Mouse (Mus musculus): ENCODE measurements around the gene Ankdd1a.
A peak's percentile ranks its signal among the peaks of the same experiment; 100 is the strongest.

Gene Ankdd1a

GRCm38 (mm10) chr9:65519807-65520504 is at the start of gene Ankdd1a:
Ankdd1a (minus strand) TSS chr9:65520193.
- no peak for DNase-seq

GRCm38 (mm10) chr9:65569491-65569971 is 49.5 kb upstream of the Ankdd1a start:
- DNase-seq, result no peak

DNA sequence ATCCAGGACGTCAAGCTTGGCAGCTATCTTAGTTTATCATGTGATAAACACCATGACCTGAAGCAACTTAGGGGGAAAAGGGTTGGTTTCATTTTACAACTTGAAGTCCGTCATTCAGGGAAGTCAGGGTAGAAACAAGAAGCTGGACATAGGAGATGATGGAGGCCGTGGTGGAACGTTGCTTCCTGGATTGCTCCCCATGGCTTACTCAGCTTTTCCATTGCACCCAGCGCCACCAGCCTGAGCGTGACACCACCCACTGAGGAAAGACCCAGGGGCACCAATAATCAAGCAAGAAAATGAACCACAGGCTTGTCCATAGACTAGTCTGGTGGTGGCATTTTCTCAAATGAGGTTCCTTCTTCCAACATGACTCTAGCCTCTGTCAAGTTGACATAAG is 48.8 kb upstream of the Ankdd1a start:
- no peak for DNase-seq

DNA sequence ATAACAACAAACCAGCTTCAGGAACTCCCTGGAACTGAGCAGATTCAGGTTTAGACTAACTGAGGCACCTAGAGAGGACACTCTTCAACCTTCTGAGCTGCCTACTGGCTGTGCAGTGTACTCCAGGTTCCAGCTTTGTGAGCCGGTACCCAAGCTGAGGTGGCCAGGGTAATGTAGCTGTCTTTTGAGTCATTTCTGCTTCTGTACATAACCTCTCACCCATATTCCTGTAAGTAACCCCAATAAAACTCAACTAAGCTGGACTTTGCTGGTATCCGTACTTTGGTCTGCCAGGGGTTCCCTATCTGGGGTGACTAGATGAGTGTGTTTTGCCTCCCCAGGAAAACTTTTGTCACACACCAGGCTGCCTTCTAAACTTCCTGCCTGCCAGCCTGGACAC is 44.7 kb upstream of the Ankdd1a start:
- no peak for DNase-seq

DNA sequence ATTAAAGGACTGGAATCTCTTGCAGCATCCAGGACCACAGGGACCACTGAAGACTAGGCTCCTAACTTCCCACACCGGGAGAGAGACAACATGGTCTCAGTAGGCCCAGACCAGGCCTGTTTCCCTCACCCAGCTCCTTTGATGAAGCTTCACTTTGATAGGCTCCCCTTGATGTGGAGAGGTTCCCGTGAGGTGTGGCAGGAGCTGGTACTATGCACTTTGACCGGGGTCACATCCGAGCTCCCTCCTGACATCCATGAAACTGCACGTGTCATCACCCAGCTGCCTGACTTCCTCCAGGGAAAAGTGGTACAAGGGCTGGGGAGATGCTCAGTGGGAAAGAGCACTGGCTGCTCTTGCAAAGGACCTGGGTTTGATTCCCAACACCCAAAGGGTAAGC is 43.1 kb upstream of the Ankdd1a start:
- DNase-seq, result no peak

GRCm38 (mm10) chr9:65562081-65562506 is 42.1 kb upstream of the Ankdd1a start:
- DNase-seq, result peak; percentile 57

GRCm38 (mm10) chr9:65561016-65561415 is 41.0 kb upstream of the Ankdd1a start:
- DNase-seq, result peak; percentile 64

DNA sequence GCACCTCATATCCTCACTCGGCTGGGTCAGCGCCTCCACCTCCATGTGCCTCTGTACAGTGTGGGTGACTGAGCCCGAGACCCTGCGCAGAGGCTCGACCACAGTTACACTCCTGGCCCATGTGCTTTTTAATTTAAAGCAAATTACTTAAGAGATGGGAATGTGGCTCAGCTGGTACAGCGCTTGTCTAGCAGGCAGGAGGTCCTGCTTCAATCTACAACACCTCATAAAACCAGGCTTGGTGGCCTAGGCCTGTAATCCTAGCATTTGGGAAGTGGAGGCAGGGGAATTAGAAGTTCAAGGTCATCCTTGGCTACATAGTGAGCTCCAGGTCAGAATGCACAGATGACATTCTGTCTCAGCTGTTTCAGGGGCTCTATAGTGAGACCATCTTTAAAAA is 38.8 kb upstream of the Ankdd1a start:
- no peak for DNase-seq

DNA sequence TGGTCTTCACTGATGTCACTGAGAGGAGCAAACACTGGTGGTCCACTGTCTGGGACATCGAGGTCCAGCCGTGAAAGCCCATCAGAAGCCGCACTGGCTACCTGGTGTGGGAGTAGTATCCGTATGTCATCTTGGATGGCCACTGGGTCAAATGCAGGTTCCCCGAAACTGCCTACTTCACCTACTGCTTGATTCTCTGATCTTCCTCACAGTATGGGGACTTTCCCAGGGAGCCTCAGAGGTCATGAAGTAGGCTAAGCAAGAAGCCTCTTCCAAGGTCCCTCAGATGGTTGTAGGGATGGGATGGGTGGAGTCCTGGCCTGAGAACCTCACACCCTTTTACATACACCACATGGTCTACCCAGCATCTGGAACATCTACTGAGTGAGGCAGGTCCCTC is 37.0 kb upstream of the Ankdd1a start:
- DNase-seq, result no peak

DNA sequence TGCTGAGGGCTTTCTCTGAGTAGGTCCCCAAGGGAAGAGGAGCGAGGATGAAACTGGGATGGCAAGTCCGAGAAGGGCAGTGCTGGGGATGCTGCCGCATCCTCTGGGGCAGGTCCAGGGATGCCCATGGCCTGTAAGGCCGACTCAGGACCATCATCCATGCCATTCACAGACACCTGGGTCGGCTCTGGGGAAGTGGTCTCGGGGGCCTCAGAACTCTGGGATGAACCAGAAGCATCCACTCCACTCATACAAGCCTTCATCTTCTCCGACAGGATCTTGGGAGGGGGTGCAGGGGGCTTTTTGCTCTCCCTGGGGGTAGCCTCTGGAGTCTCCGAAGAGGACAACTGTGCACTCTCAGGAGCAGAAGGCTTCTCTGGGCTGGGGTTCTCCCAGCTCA is 36.4 kb upstream of the Ankdd1a start:
- DNase-seq, result no peak

DNA sequence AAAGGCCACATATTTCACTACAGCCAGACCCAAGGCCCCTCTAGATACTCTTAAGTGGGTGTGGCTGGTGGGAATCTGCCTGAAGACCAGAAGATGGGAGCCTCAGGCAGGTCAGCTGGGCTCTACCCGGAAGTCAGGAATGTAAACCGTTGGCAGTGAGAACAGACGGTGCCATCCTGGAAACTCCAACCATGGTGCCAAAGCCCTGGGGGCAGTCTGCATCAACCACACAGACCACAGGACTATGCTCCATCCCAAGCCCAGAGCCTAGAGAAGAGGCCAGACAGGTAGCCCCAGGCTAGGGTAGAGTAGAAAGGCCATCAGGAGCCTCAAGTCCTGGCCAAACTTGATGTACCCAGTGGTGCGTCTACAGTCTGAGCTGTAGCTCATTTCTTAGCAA is 35.6 kb upstream of the Ankdd1a start:
- no peak for DNase-seq

GRCm38 (mm10) chr9:65555001-65555405 is 35.0 kb upstream of the Ankdd1a start:
- no peak for DNase-seq

DNA sequence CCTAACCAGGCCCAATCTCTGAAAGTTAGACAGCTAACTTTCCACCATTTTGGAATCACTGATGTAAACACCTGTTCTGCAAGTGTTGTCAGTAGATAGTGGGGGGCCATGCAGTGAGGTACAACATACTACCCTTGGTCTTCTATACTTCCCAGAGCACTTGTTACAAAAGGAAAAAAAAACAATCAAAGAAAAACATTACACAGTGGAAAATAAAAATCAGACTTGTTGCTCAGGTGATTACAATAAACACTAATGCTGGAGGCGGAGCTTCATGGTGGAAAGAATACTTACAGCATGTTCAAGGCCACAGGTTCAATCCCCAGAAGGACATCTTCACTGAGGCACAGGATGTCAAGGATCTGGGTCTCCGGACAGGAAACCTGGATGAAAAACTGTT is 32.7 kb upstream of the Ankdd1a start:
- no peak for DNase-seq

GRCm38 (mm10) chr9:65552141-65552540 is 32.1 kb upstream of the Ankdd1a start:
- DNase-seq, result peak; percentile 60

- peak; percentile 71 for DNase-seq
Measured at GRCm38 (mm10) chr9:65551035-65551434, 31.0 kb upstream of the Ankdd1a start.

- DNase-seq, result no peak
Measured at GRCm38 (mm10) chr9:65550079-65550831, 30.3 kb upstream of the Ankdd1a start.

DNA sequence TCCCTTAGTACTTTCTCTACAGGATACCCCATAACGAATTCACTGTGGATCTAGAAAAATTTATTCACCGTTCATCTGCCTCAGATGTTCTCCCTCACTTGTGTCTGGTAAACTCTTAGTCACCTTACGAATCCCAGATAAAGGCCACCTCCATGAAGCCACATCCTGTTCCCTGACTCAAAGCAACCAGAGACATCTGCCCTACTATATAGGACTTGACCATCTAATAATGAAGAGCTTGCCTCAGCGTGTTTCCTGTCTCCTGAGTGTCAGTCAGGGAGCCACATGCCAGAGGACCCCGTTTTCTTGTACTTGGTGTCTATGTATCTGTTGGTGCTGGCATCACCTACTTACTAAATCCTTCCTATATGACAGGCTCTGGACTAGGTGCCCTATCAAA is 29.6 kb upstream of the Ankdd1a start:
- DNase-seq, result no peak

DNA sequence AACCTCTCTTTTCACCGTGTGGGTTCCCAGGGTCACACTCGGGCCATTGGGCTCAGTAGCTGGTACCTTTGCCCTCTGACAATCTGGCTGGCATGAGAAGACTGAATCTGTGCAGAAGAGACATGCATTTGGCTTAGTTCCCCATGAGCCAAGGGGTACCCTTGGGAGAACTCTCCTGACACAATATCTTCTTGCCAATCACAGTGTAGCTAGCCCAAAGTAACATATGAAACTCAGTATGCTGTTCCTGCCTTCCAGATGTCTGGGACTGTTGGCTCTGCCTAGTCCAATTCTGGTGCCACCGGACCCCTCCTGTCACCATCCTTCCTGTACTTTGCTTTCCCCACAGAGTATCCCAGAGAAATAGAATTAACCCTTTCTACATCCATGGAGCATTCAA is 29.1 kb upstream of the Ankdd1a start:
- no peak for DNase-seq

- DNase-seq, result no peak
Measured at GRCm38 (mm10) chr9:65548311-65548710, 28.3 kb upstream of the Ankdd1a start.

GRCm38 (mm10) chr9:65547844-65548243 is 27.9 kb upstream of the Ankdd1a start:
- DNase-seq, result no peak

GRCm38 (mm10) chr9:65547111-65547510 is 27.1 kb upstream of the Ankdd1a start:
- DNase-seq, result no peak

DNA sequence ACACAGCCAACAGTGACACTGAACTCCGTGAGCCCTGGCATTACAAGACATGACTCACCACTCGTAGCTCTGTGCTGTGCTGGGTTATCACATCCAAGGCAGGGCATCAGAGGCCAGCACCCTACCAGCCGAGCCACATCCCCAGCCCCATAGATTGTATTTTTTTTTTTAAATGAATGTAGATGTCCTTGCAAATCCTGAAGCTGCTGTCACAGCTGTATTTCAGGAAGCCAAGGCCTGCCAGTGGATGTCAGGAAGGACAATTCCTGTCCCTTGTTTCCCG is 26.4 kb upstream of the Ankdd1a start:
- DNase-seq, result no peak

DNA sequence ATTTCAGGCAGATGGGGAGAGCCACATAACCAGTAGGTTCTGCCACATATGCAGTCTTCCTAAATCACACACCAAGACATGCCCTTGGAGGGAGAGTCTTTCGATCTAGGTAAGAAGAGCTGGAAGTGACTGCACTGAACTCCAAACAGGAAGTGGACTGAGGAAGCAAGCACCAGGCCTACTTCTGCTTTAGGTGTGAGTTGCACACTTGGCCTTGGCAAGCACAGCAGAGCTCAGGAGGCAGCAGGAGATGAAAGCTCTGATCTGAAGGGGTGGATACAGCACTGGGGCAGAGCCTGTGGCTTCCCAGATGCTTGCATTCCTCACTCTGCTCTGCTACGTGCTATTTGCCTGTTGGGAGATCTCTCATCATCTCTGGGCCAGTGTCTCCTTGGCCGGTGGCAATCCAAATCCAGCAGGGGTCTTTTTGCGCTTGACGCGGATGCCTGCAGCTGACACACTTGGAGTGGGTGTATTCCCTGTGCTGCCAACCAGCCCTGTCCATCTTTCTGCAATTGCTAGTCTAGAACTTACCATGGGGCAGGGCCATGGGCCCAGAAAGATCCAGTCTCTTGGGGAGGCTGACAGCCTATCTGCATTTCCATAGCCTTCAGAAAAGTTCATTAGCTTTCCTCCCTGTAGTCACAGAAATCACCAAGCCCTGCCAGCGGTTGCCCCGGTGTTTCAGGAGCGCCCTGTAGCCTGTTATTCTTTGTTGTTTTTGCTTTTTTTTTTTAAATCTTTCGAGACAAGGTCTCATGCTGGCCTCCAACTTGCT is 25.8 kb upstream of the Ankdd1a start:
- DNase-seq, result no peak

GRCm38 (mm10) chr9:65542111-65542524 is 22.1 kb upstream of the Ankdd1a start:
- no peak for DNase-seq
